Mouse (Mus musculus) cerebellum, adult 18-20 months (tissue): ENCODE data around the gene Utrn.

Source experiments
- DNase-seq, 2 experiments: peaks; one replicate each; pipeline ENCODE4 v3.0.0; 2021

Utrn gene

GRCm38 (mm10) chr10:12583473-12583872, 285.7 kb downstream of the Utrn start:
- DNase-seq, result no peak

- no peak for DNase-seq
Measured at GRCm38 (mm10) chr10:12579048-12579447, 290.1 kb downstream of the Utrn start.

- DNase-seq, result no peak
Measured at GRCm38 (mm10) chr10:12575849-12576435, 293.2 kb downstream of the Utrn start.

GRCm38 (mm10) chr10:12574760-12575159, 294.4 kb downstream of the Utrn start:
- DNase-seq, result no peak

- DNase-seq, result no peak
Measured at GRCm38 (mm10) chr10:12573601-12574000, 295.6 kb downstream of the Utrn start.

- no peak for DNase-seq
Measured at GRCm38 (mm10) chr10:12572759-12573158, 296.4 kb downstream of the Utrn start.

- DNase-seq, result no peak
Measured at GRCm38 (mm10) chr10:12564425-12564824, 304.7 kb downstream of the Utrn start.

GRCm38 (mm10) chr10:12558810-12559209, 310.4 kb downstream of the Utrn start:
- DNase-seq, result no peak

- DNase-seq, result no peak
Measured at GRCm38 (mm10) chr10:12554090-12554718, 315.0 kb downstream of the Utrn start.

GRCm38 (mm10) chr10:12552890-12553278, 316.3 kb downstream of the Utrn start:
- no peak for DNase-seq

GRCm38 (mm10) chr10:12552196-12552889, 316.8 kb downstream of the Utrn start:
- no peak for DNase-seq

- DNase-seq, result no peak
Measured at GRCm38 (mm10) chr10:12551735-12552134, 317.4 kb downstream of the Utrn start.

- DNase-seq, result no peak
Measured at GRCm38 (mm10) chr10:12549945-12550540, 319.1 kb downstream of the Utrn start.

- no peak for DNase-seq
Measured at GRCm38 (mm10) chr10:12549261-12549660, 319.9 kb downstream of the Utrn start.

GRCm38 (mm10) chr10:12548616-12549084, 320.5 kb downstream of the Utrn start:
- DNase-seq, result no peak

GRCm38 (mm10) chr10:12547037-12547625, 322.0 kb downstream of the Utrn start:
- no peak for DNase-seq

- DNase-seq, result no peak
Measured at GRCm38 (mm10) chr10:12545440-12545839, 323.7 kb downstream of the Utrn start.

GRCm38 (mm10) chr10:12541757-12542156, 327.4 kb downstream of the Utrn start:
- DNase-seq, result no peak

- no peak for DNase-seq
Measured at GRCm38 (mm10) chr10:12535272-12535671, 333.9 kb downstream of the Utrn start.

GRCm38 (mm10) chr10:12534801-12535200, 334.4 kb downstream of the Utrn start:
- no peak for DNase-seq

GRCm38 (mm10) chr10:12534301-12534700, 334.9 kb downstream of the Utrn start:
- DNase-seq, result no peak

- no peak for DNase-seq
Measured at GRCm38 (mm10) chr10:12522078-12522477, 347.1 kb downstream of the Utrn start.

- no peak for DNase-seq
Measured at GRCm38 (mm10) chr10:12518162-12518561, 351.0 kb downstream of the Utrn start.
